Mouse (Mus musculus) liver, postnatal 0 days (tissue): Measurements from ENCODE around the gene Cdc26.

Source experiments
- CTCF ChIP-seq: sonication (generic); IDR thresholded peaks from 2 replicates; pipeline ENCODE4 v1.5.1; 2016; ENCODE audit warnings: antibody characterized with exemption, low read depth
- EP300 ChIP-seq: IDR thresholded peaks from 2 replicates; pipeline ENCODE4 v1.6.1; 2016; ENCODE audit warnings: antibody characterized with exemption, low read depth, mild to moderate bottlenecking

DNA sequence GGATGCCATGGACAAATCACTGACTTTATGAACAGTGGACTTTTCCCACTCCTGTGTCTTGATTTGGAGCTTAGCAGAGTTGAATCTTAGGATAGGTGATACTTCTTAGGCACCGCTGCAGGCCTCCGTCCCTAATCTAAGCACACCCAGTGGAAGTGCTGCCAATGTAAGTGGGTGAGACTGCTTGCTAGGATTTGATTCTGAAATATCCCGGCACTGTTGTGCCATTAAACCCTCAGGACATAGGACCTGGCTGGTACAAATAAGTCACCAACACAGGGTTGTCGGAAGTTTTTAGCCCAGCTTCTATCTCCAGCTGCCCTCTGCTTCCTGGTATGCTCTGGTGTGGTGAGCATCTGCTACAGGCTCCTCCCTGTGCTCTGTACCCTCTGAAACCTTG, 17.4 kb upstream of the Cdc26 start:
- TF ChIP-seq CTCF (no peak), EP300 (no peak)
